Mouse (Mus musculus): ENCODE results near the gene Pop5.

The Pop5 gene

GRCm38 (mm10) chr5:115235786-115236263, at the start of gene Pop5:
TSS of gene Pop5 (plus strand) at chr5:115235836.
- peak; percentile 68 for DNase-seq (ENCODE audit: low spot score)

- DNase-seq (ENCODE audit: low spot score): no peak
These were observed 49.1 kb upstream of the Pop5 start for GRCm38 (mm10) chr5:115186371-115187073.

- DNase-seq (ENCODE audit: low spot score): peak; percentile 79
These were observed 48.2 kb upstream of the Pop5 start for GRCm38 (mm10) chr5:115187188-115188131.

GRCm38 (mm10) chr5:115188824-115189223, 46.8 kb upstream of the Pop5 start:
- DNase-seq (ENCODE audit: low spot score): no peak

GRCm38 (mm10) chr5:115190081-115190480, 45.6 kb upstream of the Pop5 start:
- no peak for DNase-seq (ENCODE audit: low spot score)

GRCm38 (mm10) chr5:115191880-115192827, 43.5 kb upstream of the Pop5 start:
- no peak for DNase-seq (ENCODE audit: low spot score)

- no peak for DNase-seq (ENCODE audit: low spot score)
These were observed 42.8 kb upstream of the Pop5 start for GRCm38 (mm10) chr5:115192828-115193195.

- no peak for DNase-seq (ENCODE audit: low spot score)
These were observed 42.4 kb upstream of the Pop5 start for GRCm38 (mm10) chr5:115193226-115193625.

- DNase-seq (ENCODE audit: low spot score): no peak
These were observed 41.7 kb upstream of the Pop5 start, which contains the start of gene Cabp1 for GRCm38 (mm10) chr5:115193669-115194625. TSS of gene Cabp1 (minus strand) at chr5:115194381.

- DNase-seq (ENCODE audit: low spot score): no peak
These were observed 40.9 kb upstream of the Pop5 start for GRCm38 (mm10) chr5:115194626-115195221.

- no peak for DNase-seq (ENCODE audit: low spot score)
These were observed 31.7 kb upstream of the Pop5 start for GRCm38 (mm10) chr5:115203735-115204561.

- no peak for DNase-seq (ENCODE audit: low spot score)
These were observed 30.9 kb upstream of the Pop5 start for GRCm38 (mm10) chr5:115204562-115205311.

- DNase-seq (ENCODE audit: low spot score): no peak
These were observed 28.4 kb upstream of the Pop5 start for GRCm38 (mm10) chr5:115207244-115207643.

- no peak for DNase-seq (ENCODE audit: low spot score)
These were observed 27.7 kb upstream of the Pop5 start for GRCm38 (mm10) chr5:115207892-115208291.

GRCm38 (mm10) chr5:115208601-115209000, 27.0 kb upstream of the Pop5 start:
- no peak for DNase-seq (ENCODE audit: low spot score)

- no peak for DNase-seq (ENCODE audit: low spot score)
These were observed 25.3 kb upstream of the Pop5 start for GRCm38 (mm10) chr5:115210380-115210779.

- no peak for DNase-seq (ENCODE audit: low spot score)
These were observed 23.2 kb upstream of the Pop5 start for GRCm38 (mm10) chr5:115212451-115212850.

GRCm38 (mm10) chr5:115212861-115213260, 22.8 kb upstream of the Pop5 start:
- no peak for DNase-seq (ENCODE audit: low spot score)

GRCm38 (mm10) chr5:115214864-115215263, 20.8 kb upstream of the Pop5 start:
- DNase-seq (ENCODE audit: low spot score): no peak

Data from urinary bladder, postnatal 10 days (tissue).